Mouse (Mus musculus) layer of hippocampus, postnatal 14 days (tissue): ENCODE results near the gene Spdye4b. TPM values are rescaled to one million over a fixed set of nuclear protein-coding genes. Genes with fewer than 3 reads are reported as not detected.

Experiments
- DNase-seq, 2 experiments: peaks; one replicate each; pipeline ENCODE4 v3.0.0; 2021 to 2022; ENCODE audit warnings: low spot score in 2 of 2, mixed read lengths in 1 of 2
- microRNA-seq, 2 experiments: library from miRNA; unstranded; fragments of <30 nt; microRNA quantifications; one replicate each; pipeline ENCODE4 v1.2.0; 2021
- total RNA-seq, 2 experiments: library from RNA; stranded (reverse); gene quantifications; 2 replicates each; pipeline ENCODE4 v1.2.3; 2021

Spdye4b gene
- total RNA-seq, 2 experiments from 2014 or later = not detected

- DNase-seq = no peak
Observed at GRCm38 (mm10) chr5:143205015-143205414, 24.2 kb downstream of the Spdye4b start.

GRCm38 (mm10) chr5:143213832-143214231, 33.0 kb downstream of the Spdye4b start:
- no peak for DNase-seq

GRCm38 (mm10) chr5:143220996-143221395, 40.2 kb downstream of the Spdye4b start:
- no peak for DNase-seq

GRCm38 (mm10) chr5:143222287-143222686, 41.5 kb downstream of the Spdye4b start:
- no peak for DNase-seq

GRCm38 (mm10) chr5:143226790-143227189, 46.0 kb downstream of the Spdye4b start, which contains the start of gene Spdye4a:
Gene Spdye4a (minus strand): TSS chr5:143226890.
- DNase-seq = no peak

- peak; percentile 93 to 98 for DNase-seq
Observed at GRCm38 (mm10) chr5:143235028-143235693, 54.3 kb downstream of the Spdye4b start, which contains the start of gene Zfp12. Gene Zfp12 (plus strand): TSS chr5:143235163.

- no peak for DNase-seq
Observed at GRCm38 (mm10) chr5:143236036-143236435, 55.2 kb downstream of the Spdye4b start.

GRCm38 (mm10) chr5:143244926-143245325, 64.1 kb downstream of the Spdye4b start:
- no peak for DNase-seq

- DNase-seq = no peak
Observed at GRCm38 (mm10) chr5:143252039-143252438, 71.2 kb downstream of the Spdye4b start.

- no peak for DNase-seq
Observed at GRCm38 (mm10) chr5:143252791-143253185, 72.0 kb downstream of the Spdye4b start.

- no peak for DNase-seq
Observed at GRCm38 (mm10) chr5:143253186-143253880, 72.5 kb downstream of the Spdye4b start.

- no peak for DNase-seq
Observed at GRCm38 (mm10) chr5:143253881-143254486, 73.2 kb downstream of the Spdye4b start.

Small RNA genes within 50 kb of the gene (microRNA-seq; reads per million reads assigned to microRNA genes)
- gene Gm44405 = 0 reads per million in 2 experiments

Other genes starting within 250 kb of the Spdye4b start
- gene Fscn1, start 220.7 kb upstream of the Spdye4b start, total RNA-seq = 100 to 1,000 TPM; 304 to 311 TPM
- 10 to 100 TPM; 46.4 to 47.4 TPM for gene Rnf216, start 68.0 kb upstream of the Spdye4b start, total RNA-seq
- gene Olfr718-ps1, start 33.4 kb upstream of the Spdye4b start, total RNA-seq = under 1 TPM; 0.10 to 0.12 TPM
- 10 to 100 TPM; 15.2 to 16.6 TPM for gene Rbak, start 242 bp upstream of the Spdye4b start, total RNA-seq
- gene Spdye4a, start 45.9 kb downstream of the Spdye4b start, total RNA-seq = not detected
- 10 to 100 TPM; 25.5 to 25.6 TPM for gene Zfp12, start 54.1 kb downstream of the Spdye4b start, total RNA-seq
- gene Zfp316, start 89.0 kb downstream of the Spdye4b start, total RNA-seq = 10 to 100 TPM; 20.1 to 20.6 TPM
- 1 to 10 TPM; 7.7 to 7.9 TPM for gene Zfp853, start 112.6 kb downstream of the Spdye4b start, total RNA-seq
- 10 to 100 TPM; 20.8 to 23.1 TPM for gene E130309D02Rik, start 134.3 kb downstream of the Spdye4b start, total RNA-seq
- 10 to 100 TPM; 41.8 to 47.1 TPM for gene Zdhhc4, start 148.2 kb downstream of the Spdye4b start, total RNA-seq
- gene Grid2ip, start 176.3 kb downstream of the Spdye4b start, total RNA-seq = 1 to 10 TPM; 4.1 to 8.1 TPM
- gene Kdelr2, start 222.8 kb downstream of the Spdye4b start, total RNA-seq = 10 to 100 TPM; 42.9 to 49.7 TPM